Mouse (Mus musculus) neural tube, embryonic 15.5 days (tissue): ENCODE results near the gene P2ry12. TPM values are rescaled to one million over a fixed set of nuclear protein-coding genes. Genes with fewer than 3 reads are reported as not detected.
A peak's percentile ranks its signal among the peaks of the same experiment; 100 is the strongest.

ENCODE experiments used
- ATAC-seq: fragments of 200-750 bp; cut with Nextera tagmentation; 2 replicates; pipeline ENCODE4 v1.8.0; 2017; ENCODE audit warnings: mild to moderate bottlenecking, moderate TSS enrichment, moderate library complexity; ENCODE audit not compliant: low FRiP score
- H3K27ac ChIP-seq: fragments of 300-500 bp; sonication (generic); replicated peaks from 2 replicates; pipeline ENCODE4 v1.5.1; 2015; ENCODE audit warnings: mild to moderate bottlenecking, inconsistent platforms
- H3K27me3 ChIP-seq: fragments of 300-500 bp; sonication (generic); replicated peaks from 2 replicates; pipeline ENCODE4 v1.6.1; 2015; ENCODE audit warnings: inconsistent platforms
- H3K36me3 ChIP-seq: fragments of 300-500 bp; sonication (generic); 2 replicates; pipeline ENCODE4 v1.6.1; 2015; ENCODE audit warnings: inconsistent platforms
- H3K4me1 ChIP-seq: fragments of 300-500 bp; sonication (generic); 2 replicates; pipeline ENCODE4 v1.6.1; 2015; ENCODE audit warnings: inconsistent platforms
- H3K4me2 ChIP-seq: fragments of 300-500 bp; sonication (generic); 2 replicates; pipeline ENCODE4 v1.6.1; 2015; ENCODE audit warnings: inconsistent platforms, mild to moderate bottlenecking, moderate library complexity
- H3K4me3 ChIP-seq: fragments of 300-500 bp; sonication (generic); replicated peaks from 2 replicates; pipeline ENCODE4 v1.5.1; 2015; ENCODE audit warnings: mild to moderate bottlenecking, inconsistent platforms
- H3K9ac ChIP-seq: fragments of 300-500 bp; sonication (generic); replicated peaks from 2 replicates; pipeline ENCODE4 v1.6.1; 2015; ENCODE audit warnings: mild to moderate bottlenecking, inconsistent platforms
- H3K9me3 ChIP-seq: fragments of 300-500 bp; sonication (generic); replicated peaks from 2 replicates; pipeline ENCODE4 v1.6.1; 2016; ENCODE audit warnings: inconsistent platforms
- WGBS: fragments of 180-500 bp; shearing (Covaris S2); methylation state at CpG from one replicate; pipeline ENCODE4 v1.1.7; 2015; ENCODE audit warnings: mixed read lengths; 5-methylcytosine and 5-hydroxymethylcytosine counted together
- polyA plus RNA-seq: library from polyadenylated mRNA; unstranded; fragments of >200 nt; fragmentation: Nextera tagmentation; extraction: Ambion mirVana; gene quantifications from 2 replicates; pipeline ENCODE4 v1.2.1, GENCODE M21; 2015

P2ry12 gene
- 8.1 and 8.6 TPM in 2 replicates for polyA plus RNA-seq

DNA sequence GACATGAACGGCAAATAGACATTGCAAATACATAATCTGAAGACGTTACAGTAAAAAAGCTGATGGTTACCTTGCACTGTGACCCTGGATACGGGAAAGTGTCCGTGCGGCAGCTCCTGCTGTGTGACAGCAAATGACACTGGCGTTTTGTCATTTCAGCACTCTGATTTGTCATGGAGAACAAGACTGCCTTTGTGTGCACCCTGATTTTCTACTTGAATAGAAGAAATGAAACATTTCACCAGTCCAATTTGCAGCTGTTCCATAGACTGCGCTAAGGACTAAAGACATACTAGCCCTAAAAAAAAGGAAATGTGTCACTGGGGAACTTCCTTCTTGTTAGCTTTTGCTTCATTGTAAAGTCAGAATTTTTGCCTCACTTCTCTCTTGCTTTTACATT is at the start of gene P2ry12:
TSS of gene P2ry12 (minus strand) at position 168 of the 400 bp plus-strand sequence.
- ATAC-seq, result no peak
- H3K4me2 ChIP-seq, result 0 out of 2 replicates have a peak within 1 kb of the TSS, but pooled peaks have one; percentile 1
- H3K9me3 ChIP-seq, result no peaks in the 10 kb centered on the region
- no peak within 1 kb of the TSS for H3K4me3 ChIP-seq
- WGBS, result 17% methylated on average over 7 of the region's 7 CpGs
- H3K36me3 ChIP-seq, result peaks cover 9% of the 10 kb centered on the region; the same call in 1 of the 2 replicates
- no peaks in the 10 kb centered on the region for H3K4me1 ChIP-seq
- H3K27me3 ChIP-seq, result no peaks in the 10 kb centered on the region
- no peak within 1 kb of the TSS for H3K9ac ChIP-seq
- no peak within 1 kb of the TSS for H3K27ac ChIP-seq

DNA sequence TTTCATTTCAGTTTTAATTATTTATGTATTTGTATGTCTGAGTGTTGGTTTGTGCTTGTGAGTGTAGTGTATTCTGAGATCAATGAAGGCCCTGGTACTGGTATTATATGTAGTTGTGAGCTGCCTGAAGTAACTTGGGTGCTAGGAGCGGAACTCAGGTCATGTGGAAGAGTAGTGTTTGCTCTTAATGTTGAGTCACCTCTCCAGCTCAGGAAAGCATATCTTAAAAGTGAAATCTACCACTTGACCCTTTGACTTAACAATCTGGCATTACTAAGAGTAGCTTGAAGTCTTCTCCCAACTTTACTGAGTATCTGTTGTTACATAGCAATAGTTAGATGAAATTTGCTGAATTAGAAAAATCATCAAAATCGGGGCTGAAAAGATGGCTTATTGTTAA is 42.8 kb upstream of the P2ry12 start:
- H3K4me2 ChIP-seq, result no peak overlapping the region
- no peaks in the 10 kb centered on the region for H3K9me3 ChIP-seq
- no peak for ATAC-seq
- no peaks in the 10 kb centered on the region for H3K4me1 ChIP-seq
- H3K36me3 ChIP-seq, result no peaks in the 10 kb centered on the region
- no peak overlapping the region for H3K4me3 ChIP-seq
- H3K27ac ChIP-seq, result no peak overlapping the region
- WGBS, result 97% methylated on average over 2 of the region's 2 CpGs
- H3K27me3 ChIP-seq, result no peaks in the 10 kb centered on the region
- H3K9ac ChIP-seq, result no peak overlapping the region

DNA sequence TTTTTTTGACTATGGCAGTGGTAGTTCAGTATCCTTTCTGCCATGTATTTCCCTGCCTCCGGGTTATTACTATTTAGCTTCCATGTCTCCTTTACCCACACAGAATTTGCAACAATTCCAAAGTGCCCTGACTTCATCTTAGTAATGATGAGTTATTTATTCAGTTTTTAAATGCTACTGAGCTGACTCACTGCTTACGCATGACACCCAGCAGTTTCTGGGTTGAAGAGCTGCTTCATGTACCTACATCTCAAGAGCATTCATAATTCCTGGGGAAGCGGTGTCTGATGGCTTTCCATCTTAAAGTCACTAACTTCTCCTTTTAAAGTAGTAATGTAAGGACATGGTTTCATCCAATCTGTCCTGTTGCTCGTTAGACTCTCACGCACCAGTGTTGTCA is 42.3 kb upstream of the P2ry12 start:
- Histone ChIP-seq H3K9me3 (no peaks in the 10 kb centered on the region), H3K4me1 (no peaks in the 10 kb centered on the region), H3K27me3 (no peaks in the 10 kb centered on the region), H3K27ac (no peak overlapping the region), H3K9ac (no peak overlapping the region), H3K36me3 (no peaks in the 10 kb centered on the region), H3K4me2 (no peak overlapping the region), H3K4me3 (no peak overlapping the region)
- WGBS, result 95% methylated on average over 5 of the region's 5 CpGs
- no peak for ATAC-seq

DNA sequence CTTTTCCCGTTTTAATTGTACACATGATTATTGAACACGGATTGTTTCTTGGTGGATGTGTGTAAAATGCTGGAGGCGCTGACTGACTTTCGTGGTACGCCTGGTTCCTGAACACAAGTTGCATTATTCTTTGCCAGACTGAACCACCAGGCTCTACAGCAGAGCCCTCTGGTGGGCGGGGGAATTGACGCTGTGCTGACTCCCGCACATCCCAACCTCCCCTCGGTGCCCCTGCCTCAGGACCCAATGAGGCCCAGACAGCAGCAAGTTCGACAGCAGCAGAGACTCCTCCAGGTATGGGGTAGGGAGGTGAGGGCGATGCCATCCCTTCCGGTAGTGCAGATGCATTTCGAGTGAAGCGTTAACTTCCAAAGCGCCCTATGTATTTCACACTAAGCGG is 35.0 kb upstream of the P2ry12 start:
- H3K4me3 ChIP-seq, result no peak overlapping the region
- no peak overlapping the region for H3K4me2 ChIP-seq
- H3K9me3 ChIP-seq, result no peaks in the 10 kb centered on the region
- no peaks in the 10 kb centered on the region for H3K4me1 ChIP-seq
- H3K27me3 ChIP-seq, result no peaks in the 10 kb centered on the region
- ATAC-seq, result no peak
- WGBS, result 87% methylated on average over 16 of the region's 16 CpGs
- H3K9ac ChIP-seq, result no peak overlapping the region
- no peak overlapping the region for H3K27ac ChIP-seq
- H3K36me3 ChIP-seq, result no peaks in the 10 kb centered on the region

DNA sequence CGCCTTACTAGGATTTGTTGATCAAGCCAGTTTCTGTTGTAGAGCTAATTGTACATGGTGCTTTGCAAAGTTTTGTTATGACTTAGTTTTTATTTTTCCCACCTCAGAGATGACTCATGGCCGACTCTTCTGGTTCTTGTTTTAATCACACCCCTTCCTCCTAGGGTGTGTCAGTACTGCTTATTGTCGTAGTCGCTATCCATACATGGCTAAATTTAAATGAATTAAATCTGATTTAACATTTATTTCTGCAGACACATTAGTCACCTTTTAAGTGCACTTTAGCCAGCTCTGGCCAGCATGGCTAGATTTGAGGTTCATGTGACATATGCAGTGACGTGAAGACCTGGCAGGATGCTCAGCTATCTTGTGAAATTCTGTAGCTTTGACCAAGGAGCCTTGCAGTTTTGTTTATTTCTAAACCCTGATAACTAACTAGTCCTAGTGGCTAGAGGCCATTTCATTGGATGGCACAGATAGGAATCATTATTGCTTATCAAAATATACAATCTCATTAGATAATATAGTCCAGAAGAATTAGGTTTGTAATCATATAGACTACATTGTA is 34.0 kb upstream of the P2ry12 start:
- Histone ChIP-seq H3K27me3 (no peaks in the 10 kb centered on the region), H3K4me3 (no peak overlapping the region), H3K27ac (no peak overlapping the region), H3K4me1 (no peaks in the 10 kb centered on the region), H3K4me2 (no peak overlapping the region), H3K9me3 (no peaks in the 10 kb centered on the region), H3K36me3 (no peaks in the 10 kb centered on the region), H3K9ac (no peak overlapping the region)
- no peak for ATAC-seq
- 94% methylated on average over 5 of the region's 5 CpGs for WGBS

DNA sequence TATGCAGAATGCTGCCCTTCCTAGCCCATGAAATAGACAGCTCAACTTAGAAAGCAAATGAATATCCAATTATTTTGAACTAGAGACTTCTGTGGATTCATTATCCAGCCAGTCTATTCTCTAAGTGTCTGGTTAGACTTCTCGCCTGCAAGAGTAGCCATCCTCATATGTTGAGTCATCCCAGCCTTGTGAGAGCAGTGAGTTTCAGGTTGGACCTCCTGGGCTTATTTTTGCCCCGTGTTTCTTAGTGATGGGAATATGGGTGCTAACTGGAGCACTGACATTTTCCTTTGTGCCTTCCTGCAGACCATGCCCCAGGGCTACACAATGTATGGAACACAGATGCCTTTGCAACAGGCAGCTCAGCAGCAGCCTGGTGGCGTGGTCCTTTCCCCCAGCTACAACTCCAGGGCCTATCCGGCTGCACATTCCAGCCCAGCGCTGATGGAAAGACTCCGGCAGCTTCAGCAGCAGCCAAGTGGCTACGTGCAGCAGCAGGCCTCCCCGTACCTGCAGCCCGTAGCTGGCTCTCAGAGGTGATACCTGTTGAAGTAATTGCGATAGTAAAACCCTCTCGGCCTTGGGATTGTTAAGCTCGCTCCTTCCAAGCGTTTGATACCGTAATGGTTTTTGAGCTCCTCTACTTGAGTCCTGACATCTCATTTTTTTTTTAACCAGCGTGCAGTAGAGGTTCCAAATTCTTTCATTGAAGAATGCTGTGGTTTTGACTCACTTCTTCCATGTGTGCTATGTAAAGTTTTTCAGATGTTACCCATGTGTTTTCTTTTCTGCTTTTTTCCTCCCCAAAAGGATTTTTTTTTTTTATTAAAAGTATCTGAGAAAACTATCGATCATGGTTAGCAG is 33.3 kb upstream of the P2ry12 start:
- Histone ChIP-seq H3K4me2 (no peak overlapping the region), H3K9ac (no peak overlapping the region), H3K36me3 (no peaks in the 10 kb centered on the region), H3K9me3 (no peaks in the 10 kb centered on the region), H3K27ac (no peak overlapping the region), H3K4me1 (no peaks in the 10 kb centered on the region), H3K4me3 (no peak overlapping the region), H3K27me3 (no peaks in the 10 kb centered on the region)
- no peak for ATAC-seq
- WGBS, result 92% methylated on average over 16 of the region's 16 CpGs

DNA sequence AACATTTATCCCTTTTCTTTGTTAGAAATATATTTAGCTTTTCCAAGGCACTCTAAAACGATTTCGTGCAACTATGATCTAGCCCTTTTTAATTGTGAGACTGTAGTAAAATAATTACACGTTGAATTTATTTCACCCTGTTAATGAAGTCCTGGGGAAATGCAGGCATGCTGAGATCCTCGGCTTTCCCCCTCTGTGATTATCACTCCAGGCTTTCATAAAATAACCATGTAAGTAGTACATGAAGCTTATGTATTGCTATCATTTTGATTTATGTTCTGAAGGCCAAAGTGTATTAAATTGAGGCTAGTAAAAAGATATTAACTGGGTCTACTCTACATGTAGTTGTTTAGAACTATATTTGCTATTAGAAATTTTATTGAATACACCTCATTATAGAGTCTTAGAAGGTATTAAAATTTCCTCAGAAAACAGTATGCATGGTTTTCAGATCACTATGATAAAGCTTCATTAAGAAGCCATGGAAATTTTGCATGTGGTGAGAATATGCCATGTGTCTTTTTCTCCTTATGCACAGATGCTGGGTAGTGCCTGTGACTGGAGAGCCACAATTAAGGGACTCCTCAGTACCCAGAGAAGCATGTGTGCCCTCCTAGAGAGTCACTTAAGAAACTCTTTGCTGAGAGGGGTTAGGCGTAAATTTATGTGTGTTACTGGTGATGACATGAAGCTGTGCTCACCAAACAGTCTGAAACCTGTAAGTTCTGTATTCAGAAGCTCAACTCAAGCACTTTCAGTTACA is 30.9 kb upstream of the P2ry12 start:
- Histone ChIP-seq H3K9me3 (no peaks in the 10 kb centered on the region), H3K4me3 (no peak overlapping the region), H3K27ac (no peak overlapping the region), H3K27me3 (no peaks in the 10 kb centered on the region), H3K4me1 (no peaks in the 10 kb centered on the region), H3K36me3 (no peaks in the 10 kb centered on the region), H3K4me2 (no peak overlapping the region), H3K9ac (no peak overlapping the region)
- peak; percentile 54; the same call in 1 of the 2 replicates for ATAC-seq
- 53% methylated on average over 5 of the region's 5 CpGs for WGBS

DNA sequence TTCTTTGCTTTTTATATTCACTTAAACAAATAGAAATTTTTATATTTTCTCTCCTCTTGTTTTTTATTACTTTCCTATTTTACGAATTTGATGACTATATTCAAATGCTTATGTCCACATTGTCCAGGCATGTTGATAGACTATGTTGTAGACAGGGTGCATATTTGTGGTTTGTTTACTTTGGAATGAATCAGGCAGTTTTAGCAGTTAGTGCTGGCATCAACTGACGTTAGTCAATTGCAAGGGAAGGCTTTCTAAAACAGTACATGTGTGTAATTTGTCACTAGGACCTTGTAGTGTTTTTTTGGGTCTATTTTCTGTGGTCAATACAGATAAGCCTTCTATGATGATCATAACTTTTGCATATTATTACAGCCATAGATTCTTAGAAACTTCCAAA is 27.9 kb upstream of the P2ry12 start:
- Histone ChIP-seq H3K9me3 (no peaks in the 10 kb centered on the region), H3K27me3 (no peaks in the 10 kb centered on the region), H3K4me1 (no peaks in the 10 kb centered on the region), H3K36me3 (no peaks in the 10 kb centered on the region), H3K4me2 (no peak overlapping the region), H3K9ac (no peak overlapping the region), H3K4me3 (no peak overlapping the region), H3K27ac (no peak overlapping the region)
- 79% methylated on average over 2 of the region's 2 CpGs for WGBS
- ATAC-seq, result no peak

DNA sequence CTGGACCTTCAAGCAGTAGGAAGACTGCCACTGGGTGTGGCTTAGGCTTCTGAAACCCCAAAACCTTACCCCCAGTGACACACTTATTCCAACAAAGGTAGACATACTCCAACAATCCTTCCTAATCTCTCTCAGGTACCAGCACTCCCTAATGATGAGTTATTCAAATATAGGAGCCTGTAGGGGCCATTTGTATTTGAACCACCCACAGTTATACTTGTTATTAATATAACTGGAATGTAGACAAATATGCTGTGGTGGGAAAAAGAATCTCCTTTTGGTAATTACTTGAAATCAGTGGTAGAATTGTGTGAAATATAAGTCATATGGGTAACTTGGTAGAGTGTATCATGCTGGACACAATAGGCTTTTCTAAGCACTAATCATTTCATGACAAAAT is 15.9 kb upstream of the P2ry12 start:
- Histone ChIP-seq H3K4me3 (no peak overlapping the region), H3K27me3 (no peaks in the 10 kb centered on the region), H3K4me1 (no peaks in the 10 kb centered on the region), H3K4me2 (no peak overlapping the region), H3K36me3 (peaks cover 6% of the 10 kb centered on the region), H3K9ac (no peak overlapping the region), H3K27ac (no peak overlapping the region), H3K9me3 (no peaks in the 10 kb centered on the region)
- ATAC-seq, result no peak

DNA sequence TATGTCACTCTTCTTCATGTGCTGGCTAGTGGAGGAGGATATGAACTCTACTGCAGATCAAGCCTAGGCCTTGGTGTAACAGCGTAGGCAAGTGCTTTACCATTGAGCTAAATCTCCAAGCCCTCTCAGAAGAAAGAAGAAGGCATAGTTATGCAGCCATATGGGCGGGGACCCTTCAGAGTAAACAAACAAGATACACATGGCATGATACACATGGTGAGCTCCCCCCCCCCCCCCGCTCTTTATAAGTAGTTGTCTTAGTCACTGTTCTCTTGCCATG is 15.5 kb upstream of the P2ry12 start:
- Histone ChIP-seq H3K36me3 (peaks cover 6% of the 10 kb centered on the region), H3K9me3 (no peaks in the 10 kb centered on the region), H3K4me1 (no peaks in the 10 kb centered on the region), H3K9ac (no peak overlapping the region), H3K27me3 (no peaks in the 10 kb centered on the region), H3K27ac (no peak overlapping the region), H3K4me3 (no peak overlapping the region), H3K4me2 (no peak overlapping the region)
- no peak for ATAC-seq
- 90% methylated on average over 3 of the region's 3 CpGs for WGBS

DNA sequence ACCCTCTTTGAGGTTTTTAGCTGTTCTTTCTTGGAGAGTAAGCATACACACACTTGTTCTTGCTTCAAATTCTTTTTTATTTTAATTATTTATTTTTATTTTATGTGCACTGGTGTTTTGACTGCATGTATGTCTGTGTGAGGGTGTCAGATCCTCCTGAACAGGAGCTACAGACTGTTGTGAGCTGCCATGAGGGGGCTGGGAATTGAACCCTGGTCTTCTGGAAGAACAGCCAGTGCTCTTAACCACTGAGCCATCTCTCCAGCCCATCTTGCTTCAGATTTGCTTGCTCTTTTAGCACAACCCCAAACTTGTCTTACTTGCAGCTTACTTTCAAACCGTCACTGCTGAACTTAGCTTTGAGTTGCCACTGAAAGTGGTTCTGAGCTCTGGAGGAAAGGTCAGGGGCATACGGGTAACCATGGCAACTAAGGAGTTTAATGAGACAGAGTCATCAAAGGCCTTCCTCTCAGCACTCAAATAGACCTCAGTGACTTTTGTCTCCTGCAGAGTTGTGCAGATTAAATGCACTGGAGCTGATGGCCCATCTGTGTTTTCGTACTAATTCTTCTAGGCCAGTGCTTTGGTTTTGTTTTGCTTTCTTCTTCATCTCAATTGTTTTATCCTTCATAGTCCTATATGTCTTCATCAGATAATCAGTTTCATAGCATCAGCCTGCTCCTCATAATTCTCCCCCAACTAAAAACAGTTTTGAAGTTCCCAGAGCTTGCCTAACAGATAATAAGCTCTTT is 15.0 kb upstream of the P2ry12 start:
- WGBS, result 7% methylated on average over 3 of the region's 3 CpGs
- H3K9me3 ChIP-seq, result no peaks in the 10 kb centered on the region
- H3K4me2 ChIP-seq, result no peak overlapping the region
- no peak overlapping the region for H3K27ac ChIP-seq
- peaks cover 6% of the 10 kb centered on the region for H3K36me3 ChIP-seq
- no peak overlapping the region for H3K4me3 ChIP-seq
- H3K9ac ChIP-seq, result no peak overlapping the region
- H3K27me3 ChIP-seq, result no peaks in the 10 kb centered on the region
- H3K4me1 ChIP-seq, result no peaks in the 10 kb centered on the region
- no peak for ATAC-seq
